8 mouse cellular contexts compared by ENCODE assay signal in the genomic region with DNA sequence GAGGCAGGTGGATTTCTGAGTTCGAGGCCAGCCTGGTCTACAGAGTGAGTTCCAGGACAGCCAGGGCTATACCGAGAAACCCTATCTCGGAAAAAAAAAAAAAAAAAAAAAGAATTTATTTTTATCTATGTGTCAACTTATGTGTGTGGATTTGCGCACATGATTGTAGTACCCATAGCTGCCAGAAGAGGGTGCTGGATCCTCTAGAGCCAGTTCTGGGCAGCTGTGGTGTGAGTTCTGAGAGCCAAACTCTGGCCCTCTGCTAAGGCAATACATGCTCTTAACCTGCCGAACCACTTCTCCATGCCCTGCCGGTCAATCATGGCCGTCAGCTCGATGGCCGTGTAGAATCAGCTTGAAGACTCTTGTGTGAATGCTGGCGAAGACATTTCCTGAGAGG.
A peak's percentile ranks its signal among the peaks of the same experiment; 100 is the strongest.
DNase-seq lines count a peak whose midpoint lies in the region; TF ChIP-seq lines count a peak whose summit lies in the region.
"Had no signal": no experiment of that assay in that cellular context is flagged by ENCODE, and none has a peak within 500 bp of the region (broad histone marks: within the 10 kb centered on the region; RNA-seq: fewer than 3 reads in every experiment).

No protein-coding gene starts in this region.

- TF ChIP-seq POLR2A in bone marrow, adult 2 months (IDR thresholded peaks at IDR 0.05; ENCODE audit: borderline replicate concordance, control insufficient read depth, low read depth, low read length), result no peak

- 76% methylated on average over 10 of the region's 10 CpGs for WGBS in bone marrow, adult 2 months

- peak; percentile 62 for TF ChIP-seq CTCF in layer of hippocampus, adult 2 months (conservative IDR thresholded peaks at IDR 0.05)
- peak; percentile 52 for TF ChIP-seq CTCF in bone marrow, adult 2 months (IDR thresholded peaks at IDR 0.05; ENCODE audit: control insufficient read depth, insufficient read depth, low read length)

- no peaks in the 10 kb centered on the region for H3K4me1 ChIP-seq in bone marrow, adult 2 months (ENCODE audit: control insufficient read depth, insufficient read depth, low read length)

- no peak overlapping the region for H3K27ac ChIP-seq in layer of hippocampus, adult 2 months
- H3K27ac ChIP-seq in bone marrow, adult 2 months (ENCODE audit: control insufficient read depth, insufficient read depth, low read depth, low read length, poor library complexity), result no peak overlapping the region

- DNase-seq in layer of hippocampus, adult 2 months (ENCODE audit: low spot score in 2 of 2), result no peak
- DNase-seq in layer of hippocampus, adult 18-20 months (ENCODE audit: low spot score in 2 of 2), result no peak
- DNase-seq in thymus, postnatal 4 days, result peak; percentile 50
- DNase-seq in thymus, postnatal 0 days (ENCODE audit: low spot score), result no peak
- no peak for DNase-seq in frontal cortex, postnatal 25 days (ENCODE audit: low spot score in 2 of 2)
- no peak for DNase-seq in cerebellum, postnatal 4 days (ENCODE audit: low spot score in 2 of 2)
- DNase-seq: gastrocnemius, postnatal 14 days had no signal

- H3K4me3 ChIP-seq in layer of hippocampus, adult 2 months, result no peak overlapping the region
- H3K4me3 ChIP-seq in bone marrow, adult 2 months (replicated peaks; ENCODE audit: control insufficient read depth, low read depth, low read length), result no peak overlapping the region
